In the genomic region with DNA sequence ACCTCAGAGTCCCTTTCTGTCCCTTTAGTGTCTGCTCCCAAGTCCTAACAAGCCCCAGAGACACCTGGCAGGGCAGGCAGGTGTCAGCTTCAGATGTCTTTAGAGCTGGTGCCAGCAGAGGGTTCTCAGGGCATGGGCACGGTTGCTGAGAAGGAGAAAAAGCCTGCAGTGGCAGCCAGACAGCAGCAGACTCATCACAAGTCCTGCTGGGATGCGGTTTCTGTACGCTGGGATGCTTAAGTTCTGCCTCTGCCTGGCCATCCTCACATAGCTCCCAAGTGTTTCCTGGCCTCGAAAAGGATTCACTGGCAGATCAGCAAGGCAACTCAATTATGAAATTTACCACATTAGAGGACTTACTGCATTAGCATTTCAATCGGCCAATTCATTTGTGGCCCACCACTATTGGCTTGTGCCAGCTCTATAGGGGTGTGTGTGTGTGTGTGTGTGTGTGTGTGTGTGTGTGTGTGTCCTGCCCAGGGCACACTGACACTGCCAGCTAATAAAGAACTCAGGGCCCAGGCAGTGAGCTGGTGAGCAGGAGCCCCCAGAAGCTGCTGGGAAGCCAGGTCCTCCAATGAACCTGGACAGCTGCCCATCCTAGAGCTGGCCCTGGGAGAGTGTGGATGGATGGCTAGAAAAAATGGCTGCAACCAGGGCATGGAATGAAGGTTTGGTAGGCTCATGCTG, we compare ENCODE assay signal across 8 mouse cellular contexts.
DNase-seq lines count a peak whose midpoint lies in the region; ATAC-seq and TF ChIP-seq lines count a peak whose summit lies in the region.
"Not testable (repeated sequence)": the region's sequence is repeated elsewhere in the genome, so short reads cannot be mapped to it uniquely, and the experiment has no call there.

No protein-coding gene starts in this region.

- not testable (repeated sequence) for DNase-seq in midbrain, embryonic 14.5 days; midbrain, postnatal 0 days (ENCODE audit: low spot score)

- WGBS in forebrain, embryonic 13.5 days: 62% methylated on average over 1 of the region's 5 CpGs
- WGBS in forebrain, embryonic 16.5 days: no CpG with 5 or more reads among the region's 5 CpGs
- 57% methylated on average over 1 of the region's 5 CpGs for WGBS in hindbrain, embryonic 13.5 days
- 78% methylated on average over 1 of the region's 5 CpGs for WGBS in hindbrain, embryonic 16.5 days
- whole genome bisulfite sequencing in midbrain, embryonic 14.5 days: 20% methylated on average over 1 of the region's 5 CpGs
- 75% methylated on average over 1 of the region's 5 CpGs for WGBS in midbrain, postnatal 0 days
- WGBS in neural tube, embryonic 15.5 days: 75% methylated on average over 1 of the region's 5 CpGs

- not testable (repeated sequence) for H3K4me3 ChIP-seq in forebrain, embryonic 13.5 days; forebrain, embryonic 16.5 days (replicated peaks; ENCODE audit: low read length); hindbrain, embryonic 13.5 days; hindbrain, embryonic 16.5 days (ENCODE audit: low read length); midbrain, embryonic 14.5 days (replicated peaks; ENCODE audit: low read depth, low read length); midbrain, postnatal 0 days (ENCODE audit: low read depth, low read length); neural tube, embryonic 15.5 days (replicated peaks)

- not testable (repeated sequence) for TF ChIP-seq CTCF in midbrain, postnatal 0 days (IDR thresholded peaks at IDR 0.05)

- not testable (repeated sequence) for H3K9me3 ChIP-seq in forebrain, embryonic 13.5 days (replicated peaks); forebrain, embryonic 16.5 days (ENCODE audit: control insufficient read depth, low read length); hindbrain, embryonic 13.5 days; hindbrain, embryonic 16.5 days (ENCODE audit: control insufficient read depth, low read length); midbrain, embryonic 14.5 days (ENCODE audit: control insufficient read depth, low read length); midbrain, postnatal 0 days (ENCODE audit: low read length); neural tube, embryonic 15.5 days (replicated peaks)

- not testable (repeated sequence) for H3K27me3 ChIP-seq in forebrain, embryonic 13.5 days; forebrain, embryonic 16.5 days (replicated peaks; ENCODE audit: control insufficient read depth, insufficient read depth, low read length); hindbrain, embryonic 13.5 days; hindbrain, embryonic 16.5 days (replicated peaks; ENCODE audit: control insufficient read depth, insufficient read depth, low read length); midbrain, embryonic 14.5 days (ENCODE audit: control insufficient read depth, insufficient read depth, low read length); midbrain, postnatal 0 days (ENCODE audit: insufficient read depth, low read length); neural tube, embryonic 15.5 days (replicated peaks)

- not testable (repeated sequence) for H3K27ac ChIP-seq in forebrain, embryonic 13.5 days; forebrain, embryonic 16.5 days (ENCODE audit: low read length); hindbrain, embryonic 13.5 days; hindbrain, embryonic 16.5 days (ENCODE audit: low read depth, low read length); midbrain, embryonic 14.5 days (replicated peaks; ENCODE audit: low read depth, low read length); midbrain, postnatal 0 days (ENCODE audit: low read depth, low read length); neural tube, embryonic 15.5 days (replicated peaks)

- 0 out of 2 replicates have a peak, but pooled peaks have one; percentile 27 for ATAC-seq in cerebellum, adult (ENCODE audit: insufficient number of reproducible peaks, low FRiP score, low TSS enrichment)
- peak; percentile 85 for ATAC-seq in forebrain, embryonic 13.5 days
- peak; percentile 79 for ATAC-seq in forebrain, embryonic 16.5 days
- ATAC-seq in hindbrain, embryonic 13.5 days (ENCODE audit: low FRiP score): peak; percentile 78
- ATAC-seq in hindbrain, embryonic 16.5 days: peak; percentile 94
- ATAC-seq in midbrain, embryonic 14.5 days (ENCODE audit: low FRiP score, low TSS enrichment): peak; percentile 69
- ATAC-seq in midbrain, postnatal 0 days (ENCODE audit: low FRiP score): peak; percentile 69; the same call in 1 of the 2 replicates
- ATAC-seq in neural tube, embryonic 15.5 days (ENCODE audit: low FRiP score): peak; percentile 56

- H3K4me1 ChIP-seq in forebrain, embryonic 13.5 days; forebrain, embryonic 16.5 days (replicated peaks; ENCODE audit: control insufficient read depth, insufficient read depth, low read length); hindbrain, embryonic 13.5 days (replicated peaks); hindbrain, embryonic 16.5 days (ENCODE audit: control insufficient read depth, insufficient read depth, low read depth, low read length); midbrain, embryonic 14.5 days (ENCODE audit: control insufficient read depth, insufficient read depth, low read length); midbrain, postnatal 0 days (ENCODE audit: insufficient read depth, low read length); neural tube, embryonic 15.5 days: not testable (repeated sequence)

- H3K9ac ChIP-seq in forebrain, embryonic 13.5 days; forebrain, embryonic 16.5 days (replicated peaks; ENCODE audit: low read depth, low read length); hindbrain, embryonic 13.5 days; hindbrain, embryonic 16.5 days (ENCODE audit: low read depth, low read length); midbrain, embryonic 14.5 days (replicated peaks; ENCODE audit: low read length); midbrain, postnatal 0 days (replicated peaks; ENCODE audit: low read length, poor library complexity, severe bottlenecking); neural tube, embryonic 15.5 days (replicated peaks): not testable (repeated sequence)

- H3K36me3 ChIP-seq in forebrain, embryonic 13.5 days (ENCODE audit: poor library complexity, severe bottlenecking); forebrain, embryonic 16.5 days (ENCODE audit: control insufficient read depth, insufficient read depth); hindbrain, embryonic 13.5 days; hindbrain, embryonic 16.5 days (ENCODE audit: control insufficient read depth, insufficient read depth, low read length); midbrain, embryonic 14.5 days (ENCODE audit: control insufficient read depth, insufficient read depth, low read length); midbrain, postnatal 0 days (ENCODE audit: insufficient read depth, low read length); neural tube, embryonic 15.5 days: not testable (repeated sequence)

- not testable (repeated sequence) for H3K4me2 ChIP-seq in forebrain, embryonic 13.5 days; forebrain, embryonic 16.5 days (ENCODE audit: low read length); hindbrain, embryonic 13.5 days; hindbrain, embryonic 16.5 days (ENCODE audit: low read length); midbrain, embryonic 14.5 days (ENCODE audit: low read length); midbrain, postnatal 0 days (ENCODE audit: low read depth, low read length, poor library complexity, severe bottlenecking); neural tube, embryonic 15.5 days

Comparison
In these comparisons a context has a peak if more than half of its experiments do, and no peak if none do; other contexts are left out.
1. ATAC-seq: peak in every context shown above with its lines; median percentile 94 in hindbrain, embryonic 16.5 days; 85 in forebrain, embryonic 13.5 days; 79 in forebrain, embryonic 16.5 days; 78 in hindbrain, embryonic 13.5 days; 69 in midbrain, embryonic 14.5 days; 69 in midbrain, postnatal 0 days; 56 in neural tube, embryonic 15.5 days; 27 in cerebellum, adult.